Mouse (Mus musculus): ENCODE measurements around the gene Trpm8.

The Trpm8 gene

DNA sequence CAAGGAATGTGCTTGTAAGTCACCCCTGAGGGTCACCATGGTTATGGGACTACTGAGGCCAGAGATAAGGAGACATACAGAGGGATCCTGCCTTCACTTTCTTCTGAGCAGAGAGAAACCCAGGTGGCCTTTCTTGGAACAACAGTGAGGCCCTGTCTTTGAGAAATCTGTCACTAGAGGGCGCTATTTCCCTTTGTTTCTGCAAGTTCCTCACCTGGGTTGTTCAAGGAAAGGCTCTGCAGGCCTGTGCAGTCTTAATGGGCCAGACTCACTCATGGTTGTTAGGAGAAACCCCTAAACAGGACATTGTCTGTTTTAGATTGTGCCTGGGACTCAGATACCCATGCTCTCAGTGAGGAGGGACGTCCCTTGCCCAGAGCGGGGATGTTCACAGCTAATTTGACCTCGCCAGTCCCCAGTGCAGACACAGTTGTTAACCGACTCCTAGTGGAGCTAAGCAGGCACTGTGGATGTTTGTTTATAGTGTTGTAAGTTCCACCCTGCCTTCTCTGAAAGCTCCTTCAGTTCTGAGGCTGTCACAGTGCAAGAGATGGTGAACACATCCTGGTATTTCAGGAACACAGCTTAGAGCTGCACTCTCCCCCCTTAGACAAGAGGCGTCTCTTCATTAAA is 80.1 kb downstream of the Trpm8 start:
- peak; percentile 82 for DNase-seq (ENCODE audit: low spot score)

DNA sequence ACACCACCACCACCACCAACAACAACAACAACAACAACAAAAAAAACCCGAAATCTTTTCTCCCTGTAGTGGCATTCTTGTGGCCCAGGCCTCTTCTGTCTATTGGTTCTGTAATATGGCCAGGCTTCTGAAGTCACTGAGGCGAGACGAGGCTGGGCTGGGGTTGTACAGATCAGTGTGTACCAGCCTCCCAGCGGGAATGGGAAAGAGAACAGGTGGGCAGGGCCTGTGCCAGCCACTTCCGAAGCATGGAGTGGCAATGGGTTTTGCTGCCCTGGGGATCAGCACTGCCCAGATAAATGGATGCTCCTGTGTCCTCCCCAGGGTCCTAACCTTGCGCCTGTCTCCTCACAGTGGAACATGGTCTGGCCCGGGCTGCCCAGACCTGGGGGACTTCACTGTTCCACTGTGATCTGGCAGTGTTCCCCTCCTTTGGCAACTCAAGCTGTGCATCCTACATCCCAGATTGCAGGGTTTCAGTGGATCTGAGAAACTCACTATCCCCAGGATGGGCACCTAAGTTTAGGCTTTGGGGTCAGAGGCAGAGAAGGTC is 80.7 kb downstream of the Trpm8 start:
- DNase-seq (ENCODE audit: low spot score): no peak

DNA sequence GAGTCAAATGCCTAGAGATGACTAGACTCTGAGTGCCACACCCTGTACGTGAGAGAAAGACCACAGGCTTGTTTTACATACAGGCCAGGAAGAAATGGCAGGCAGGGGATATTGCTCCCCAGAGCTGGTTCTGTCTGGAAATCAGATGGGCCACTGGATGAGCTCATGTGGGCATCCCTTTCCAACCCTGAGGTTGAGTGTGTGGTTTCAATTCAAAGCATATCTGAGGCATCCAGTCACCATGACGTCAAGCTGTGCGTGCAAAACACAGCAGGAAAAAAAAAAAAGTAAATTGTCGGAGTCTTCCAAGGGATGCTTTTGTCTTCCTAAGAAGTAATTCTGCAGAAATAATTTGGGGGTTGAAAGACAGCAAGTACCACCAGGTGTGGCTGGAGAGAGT is 83.6 kb downstream of the Trpm8 start:
- DNase-seq (ENCODE audit: low spot score): no peak

DNA sequence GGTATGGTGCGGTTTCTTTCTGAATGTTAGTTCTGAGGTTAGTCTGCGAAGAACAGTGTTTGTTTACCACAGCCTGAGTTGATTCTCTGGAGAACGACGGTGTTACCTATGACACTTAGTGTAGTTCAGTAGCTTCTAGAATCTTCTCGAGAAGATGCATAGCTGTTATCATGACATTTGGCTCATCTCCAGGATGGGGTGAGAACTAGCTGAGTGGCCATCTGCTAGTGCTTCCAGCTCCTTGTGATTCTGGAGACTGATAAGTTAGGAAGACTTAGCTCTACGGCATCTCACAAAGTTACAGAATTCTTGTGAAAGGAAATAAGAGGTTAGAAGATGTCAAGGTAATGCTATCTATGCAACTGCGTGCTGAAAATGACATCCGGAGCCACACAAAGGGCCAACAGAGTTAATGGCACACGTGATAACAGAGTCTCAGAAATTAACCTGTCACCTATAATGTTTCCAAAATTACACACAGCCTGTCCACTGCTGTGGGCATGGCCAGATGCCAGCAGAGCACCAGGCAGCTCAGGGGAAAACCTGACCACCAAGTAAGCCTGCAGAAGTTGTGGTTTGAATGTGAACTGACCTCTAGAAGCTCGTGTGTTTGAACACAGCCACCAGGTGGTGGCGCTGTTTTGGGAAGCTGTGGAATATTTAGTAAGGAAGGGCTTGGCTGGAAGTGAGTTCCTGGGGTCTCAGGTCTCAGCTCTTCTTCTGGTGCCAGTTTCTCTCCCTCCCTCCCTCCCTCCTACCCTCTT is 89.6 kb downstream of the Trpm8 start:
- DNase-seq (ENCODE audit: low spot score): no peak

DNA sequence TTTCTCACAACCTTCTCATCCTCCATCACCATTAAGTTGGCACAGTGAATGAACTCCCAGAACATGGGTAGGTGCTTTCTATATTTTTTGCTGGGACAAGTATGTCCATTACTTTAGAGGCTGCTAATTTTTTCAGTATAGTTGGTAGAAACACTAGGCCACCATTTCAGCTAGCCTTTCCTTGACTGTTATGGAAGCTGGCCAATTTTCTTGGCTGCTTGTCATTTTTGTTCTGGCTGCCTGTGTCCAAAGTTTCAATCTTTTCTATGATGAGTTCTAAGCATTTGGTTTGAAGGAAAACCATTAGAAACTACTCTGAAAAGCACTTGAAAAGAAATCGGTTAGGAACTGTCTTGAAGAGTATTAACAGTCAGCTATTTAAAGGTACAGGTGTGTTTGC is 101.0 kb downstream of the Trpm8 start:
- no peak for DNase-seq (ENCODE audit: low spot score)

DNA sequence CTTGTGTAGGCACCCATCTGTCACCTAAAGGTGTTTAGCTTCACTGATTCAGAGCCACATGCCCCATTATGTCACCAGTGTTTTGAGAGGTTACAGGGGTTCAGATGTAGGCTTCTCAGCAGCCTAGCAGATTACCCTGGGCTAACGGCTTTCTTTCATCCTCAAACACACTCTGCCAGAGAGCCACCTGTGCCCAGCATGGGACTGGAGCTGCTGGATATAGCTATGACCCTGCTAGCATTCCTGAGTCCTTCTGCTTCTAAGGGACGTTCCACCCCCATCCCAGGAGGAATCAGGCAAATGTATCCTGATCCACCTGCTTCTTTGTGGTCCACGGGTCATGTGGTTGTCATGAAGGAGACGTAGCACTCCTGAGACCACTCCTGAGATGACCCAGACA is 114.2 kb downstream of the Trpm8 start:
- no peak for DNase-seq (ENCODE audit: low spot score)

DNA sequence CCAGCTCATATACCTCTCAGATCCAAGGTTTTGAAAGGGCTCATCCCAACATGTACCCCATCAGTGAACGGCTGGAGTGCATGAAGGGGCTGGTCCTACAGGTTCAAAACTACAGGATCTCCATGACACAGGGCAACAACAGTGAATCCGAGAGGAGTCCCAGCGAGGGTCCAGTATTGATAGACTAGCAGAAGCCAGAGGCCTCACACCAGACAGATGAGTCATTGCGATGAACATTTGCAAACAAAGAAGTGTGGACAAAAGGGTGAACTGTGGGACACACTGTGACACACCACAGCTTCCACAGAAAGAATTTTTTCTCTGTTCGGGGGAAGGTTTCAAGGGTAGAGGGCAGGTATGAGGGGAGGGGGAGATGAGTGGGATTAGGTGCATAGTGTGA is 115.9 kb downstream of the Trpm8 start:
- DNase-seq (ENCODE audit: low spot score): no peak

DNA sequence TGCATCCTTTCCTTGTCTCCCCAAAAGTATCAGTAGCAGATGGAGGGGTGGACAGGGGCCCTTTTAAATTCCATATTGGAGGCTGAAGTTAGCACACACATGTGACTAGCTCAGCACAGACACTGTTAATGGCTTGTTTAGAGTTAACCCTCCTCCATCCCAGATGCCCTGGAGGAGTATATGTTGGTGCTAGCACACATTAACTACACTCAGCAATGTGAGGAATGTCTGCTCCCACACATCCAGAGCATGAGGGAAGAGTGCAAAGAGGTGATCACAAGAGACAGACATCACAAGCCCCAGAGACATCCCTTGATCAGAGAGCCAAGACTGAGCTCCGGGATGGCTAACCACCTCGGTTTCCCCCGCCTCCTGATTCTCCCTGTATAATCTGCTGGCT is 125.9 kb downstream of the Trpm8 start:
- peak; percentile 50 for DNase-seq (ENCODE audit: low spot score)

DNA sequence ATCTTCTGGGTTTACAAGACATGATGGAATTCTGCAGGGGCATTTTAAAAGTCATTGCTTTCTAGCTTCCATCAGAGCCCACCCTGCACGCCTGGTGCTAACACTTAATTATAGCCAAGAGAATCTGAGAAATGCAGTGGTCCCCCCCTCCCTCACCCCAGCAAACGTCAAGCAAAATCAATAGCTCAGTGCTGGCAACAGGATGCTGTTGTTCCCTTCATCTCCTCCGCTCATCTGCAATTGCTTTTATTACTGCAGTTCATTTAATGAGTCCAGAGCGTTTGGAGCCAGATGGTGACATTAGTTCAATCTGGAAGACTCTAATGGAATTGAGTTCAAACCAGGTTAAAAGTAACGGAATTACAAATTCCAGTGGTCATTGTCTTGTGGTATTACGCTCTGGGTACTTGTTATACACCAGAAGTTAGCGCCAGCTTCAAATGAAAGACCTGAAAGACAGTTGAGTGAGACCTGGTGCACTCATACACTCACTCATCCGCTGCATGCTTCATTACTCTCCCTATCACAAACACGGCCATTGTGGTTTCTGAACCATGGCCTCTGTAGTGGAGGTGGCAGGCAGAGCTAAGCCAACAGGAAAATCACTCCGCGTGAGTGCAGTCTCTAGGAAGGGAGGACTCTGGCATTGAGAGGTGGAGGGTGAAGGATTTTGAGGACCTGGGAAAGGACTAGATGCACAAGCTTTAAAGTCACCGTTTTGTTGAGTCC is 128.8 kb downstream of the Trpm8 start:
- DNase-seq (ENCODE audit: low spot score): no peak

DNA sequence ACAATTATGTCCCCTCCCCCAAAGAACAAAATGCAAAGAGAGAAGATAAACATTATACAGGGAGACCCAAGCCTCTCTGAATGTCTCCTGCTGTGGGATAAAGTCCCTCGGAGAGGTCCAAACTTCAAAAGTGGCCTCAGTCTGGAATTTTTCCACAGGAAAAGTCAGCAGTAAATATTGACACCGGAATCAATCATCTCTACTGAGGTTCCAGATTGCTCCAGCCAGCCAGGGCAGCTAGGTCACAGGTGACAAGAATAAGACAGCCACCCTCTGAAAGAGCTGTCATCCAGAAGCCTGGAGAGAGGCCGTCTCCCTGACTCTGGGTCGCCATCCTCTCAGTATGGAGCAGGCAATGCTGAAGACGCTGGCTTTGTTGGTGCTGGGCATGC is 129.3 kb downstream of the Trpm8 start, which contains the start of gene Spp2:
TSS of gene Spp2 (plus strand) at position 155 of the 392 bp plus-strand sequence.
- DNase-seq (ENCODE audit: low spot score): peak; percentile 82

DNA sequence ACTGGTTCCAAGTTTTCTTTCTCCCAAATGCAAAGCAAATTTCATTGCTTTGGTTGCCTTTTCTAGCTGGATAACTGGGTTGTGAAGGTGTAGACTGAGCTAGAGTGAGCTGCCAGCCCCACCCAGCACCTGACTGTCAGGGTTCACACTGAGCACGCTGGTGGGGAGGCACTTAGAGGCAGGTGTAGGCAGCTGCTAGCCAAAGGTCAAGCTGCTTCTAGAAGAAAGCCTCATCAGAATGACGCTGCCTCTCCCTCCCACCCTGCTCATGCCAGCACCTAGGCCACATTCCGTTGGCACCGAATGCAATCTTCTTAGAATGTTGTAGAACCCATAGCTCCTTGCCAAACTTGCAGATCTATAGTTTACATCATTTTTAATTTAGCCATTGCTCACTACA is 130.9 kb downstream of the Trpm8 start:
- DNase-seq (ENCODE audit: low spot score): peak; percentile 78

DNA sequence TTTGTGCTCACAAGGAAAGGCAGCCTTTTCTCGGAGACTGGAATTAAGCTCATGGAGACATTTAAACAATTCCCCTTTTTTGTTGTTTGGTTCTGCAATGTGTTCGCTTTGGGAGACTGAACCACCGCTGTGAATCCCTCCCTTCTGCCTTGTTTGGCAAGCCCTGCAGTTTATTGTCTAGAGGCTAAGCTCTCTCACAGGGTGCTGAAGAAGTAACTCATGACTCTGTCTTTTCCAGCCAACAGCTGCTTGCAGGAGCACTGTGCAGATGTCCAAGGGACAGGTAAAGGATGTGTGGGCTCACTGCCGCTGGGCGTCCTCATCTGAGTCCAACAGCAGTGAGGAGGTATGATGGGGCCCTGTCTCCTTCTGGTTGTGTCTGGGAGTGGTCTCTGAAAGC is 134.6 kb downstream of the Trpm8 start:
- no peak for DNase-seq (ENCODE audit: low spot score)

DNA sequence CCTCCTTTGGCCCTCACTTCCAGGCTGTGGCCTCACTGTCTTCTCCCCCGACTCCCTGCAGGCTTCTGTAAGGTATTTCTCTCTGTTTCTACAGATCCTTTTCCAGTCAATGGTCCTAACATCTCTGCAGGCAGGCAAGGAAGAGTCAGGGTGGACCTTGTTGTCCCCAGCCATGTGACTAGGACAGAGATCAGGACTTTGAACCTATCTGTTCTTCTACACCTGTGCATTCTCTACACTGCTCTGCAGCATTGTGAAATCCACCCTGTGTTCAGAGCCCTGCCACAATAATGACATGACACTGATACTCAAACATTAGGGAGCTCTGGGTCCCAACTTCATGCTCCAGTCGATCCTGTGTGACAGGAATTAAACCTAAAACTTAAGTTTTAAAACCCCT is 141.5 kb downstream of the Trpm8 start:
- peak; percentile 80 for DNase-seq (ENCODE audit: low spot score)

DNA sequence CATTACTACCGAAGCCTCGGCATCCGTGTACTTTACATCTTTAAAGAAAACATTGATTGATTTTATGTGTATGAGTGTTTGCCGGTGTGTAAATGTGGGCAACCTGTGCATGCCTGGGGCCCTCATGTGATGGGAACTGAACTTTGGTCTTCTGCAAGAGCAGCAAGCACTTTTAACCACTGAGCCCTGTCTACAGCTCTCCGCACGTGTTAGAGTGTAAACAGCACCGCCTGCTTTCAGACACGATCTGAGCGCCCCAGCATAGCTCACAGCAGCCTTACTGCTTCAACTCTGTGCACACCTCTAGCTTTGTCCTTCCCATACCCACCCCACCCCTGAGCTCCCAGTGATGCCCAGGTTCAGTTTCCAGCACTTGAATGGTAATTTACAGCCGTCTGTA is 144.6 kb downstream of the Trpm8 start:
- peak; percentile 74 for DNase-seq (ENCODE audit: low spot score)

DNA sequence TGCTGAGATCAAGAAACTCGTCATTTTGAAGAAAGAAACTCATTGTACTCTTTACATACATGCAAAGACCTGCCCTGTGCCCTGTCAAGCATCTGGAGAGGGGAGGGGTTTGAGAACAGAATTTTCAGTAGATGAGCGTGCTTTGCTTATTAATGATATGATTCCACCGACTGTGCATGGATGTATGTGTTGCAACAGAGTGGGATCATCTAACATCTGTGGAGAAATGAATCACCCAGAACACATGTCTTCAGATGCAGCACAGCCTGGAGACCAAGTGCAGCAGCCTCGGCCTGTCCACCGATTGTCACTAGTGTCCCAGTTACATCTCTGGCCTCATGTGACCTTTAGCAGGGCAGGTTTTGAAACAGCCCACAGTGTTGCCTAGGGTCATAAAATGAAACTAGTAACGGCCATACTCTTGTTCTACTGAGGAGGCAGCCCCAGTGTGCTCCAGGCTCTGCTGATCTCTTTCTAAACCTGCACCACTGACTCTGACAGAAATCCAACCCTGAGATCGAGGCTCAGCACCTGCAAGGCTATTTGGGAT is 145.5 kb downstream of the Trpm8 start:
- DNase-seq (ENCODE audit: low spot score): no peak

DNA sequence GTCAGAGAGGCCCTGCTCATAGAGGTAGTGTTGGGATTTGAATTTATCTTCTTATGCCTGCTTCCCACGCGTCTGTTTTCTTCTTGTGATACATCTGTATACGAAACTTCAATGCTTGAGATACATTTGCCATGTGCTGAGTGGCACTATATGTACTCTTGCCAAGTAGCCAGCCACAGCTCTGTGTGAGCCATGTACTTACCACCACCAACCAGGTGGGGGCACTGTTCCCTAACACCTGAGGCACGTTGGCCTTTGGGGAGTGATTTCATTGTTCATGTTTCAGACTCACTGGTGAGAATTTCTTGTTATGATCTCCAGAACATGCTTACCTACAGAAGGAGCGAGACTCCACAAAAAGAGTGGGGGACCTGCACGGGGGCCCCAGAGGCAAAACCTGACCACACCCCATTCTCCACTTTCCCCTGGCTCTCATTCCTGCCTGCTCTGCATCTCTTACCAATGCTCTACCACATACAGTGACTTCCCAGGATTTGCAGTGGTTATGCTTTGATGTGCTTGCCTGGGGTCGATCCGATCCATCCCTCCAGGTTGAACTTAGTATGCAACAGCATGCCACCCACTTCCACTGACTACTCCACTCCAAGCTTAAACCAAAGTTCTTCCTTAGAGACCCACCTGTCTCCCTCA is 147.3 kb downstream of the Trpm8 start:
- DNase-seq (ENCODE audit: low spot score): peak; percentile 55

DNA sequence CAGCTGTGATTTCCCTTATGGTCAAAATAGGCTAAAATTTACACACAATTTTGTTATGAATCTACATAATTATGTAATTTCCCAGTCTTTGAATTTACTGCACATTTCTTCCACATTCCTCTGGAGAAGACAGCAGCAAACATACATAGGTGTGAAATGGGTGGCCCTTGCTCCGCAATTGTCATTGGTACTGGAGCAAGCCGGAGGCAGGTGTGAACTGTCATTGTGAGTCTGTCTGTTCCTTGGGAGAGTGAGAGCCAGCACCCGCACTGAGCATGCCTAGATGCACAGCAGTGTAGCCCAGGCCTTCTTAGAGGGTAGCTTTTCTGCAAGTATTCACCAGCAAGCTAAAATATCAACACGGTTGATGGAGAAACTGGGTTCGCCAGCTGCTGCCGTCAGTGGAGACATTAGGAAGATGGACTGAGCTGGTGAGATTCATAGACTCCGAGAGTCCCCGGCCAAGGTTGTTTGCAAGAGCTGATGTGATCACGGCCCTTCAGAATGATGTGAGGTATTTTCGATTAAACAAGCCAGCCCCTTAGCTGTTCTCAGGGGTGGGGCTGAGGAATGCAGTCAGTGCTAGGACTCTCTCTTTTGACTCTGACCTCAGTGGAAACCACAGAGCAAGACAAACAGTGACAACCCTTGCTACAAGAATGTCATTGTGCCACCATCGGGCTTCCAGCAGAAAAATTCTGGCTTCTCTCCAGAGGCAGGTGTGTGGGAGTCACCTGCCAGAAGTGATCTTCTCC is 150.7 kb downstream of the Trpm8 start:
- DNase-seq (ENCODE audit: low spot score): peak; percentile 51

DNA sequence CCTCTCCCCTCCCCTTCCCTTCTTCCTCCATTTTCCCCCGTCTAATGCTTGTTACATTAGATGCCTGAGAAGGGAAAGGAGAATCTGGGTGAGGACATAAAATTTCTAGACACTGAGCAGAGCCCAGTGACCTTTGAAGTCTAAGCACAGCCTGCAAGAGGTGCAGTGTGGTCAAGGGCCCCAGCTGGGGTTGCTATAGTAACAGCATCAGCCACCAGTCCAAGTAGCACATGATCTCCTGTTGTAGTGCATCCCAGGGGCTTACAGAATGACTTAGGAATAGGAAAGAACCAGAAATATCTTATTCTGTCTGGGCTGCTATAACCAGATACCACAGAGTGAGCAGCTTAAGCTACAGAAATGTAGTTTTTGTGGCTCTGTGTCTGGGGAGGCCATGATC is 152.0 kb downstream of the Trpm8 start:
- DNase-seq (ENCODE audit: low spot score): no peak

DNA sequence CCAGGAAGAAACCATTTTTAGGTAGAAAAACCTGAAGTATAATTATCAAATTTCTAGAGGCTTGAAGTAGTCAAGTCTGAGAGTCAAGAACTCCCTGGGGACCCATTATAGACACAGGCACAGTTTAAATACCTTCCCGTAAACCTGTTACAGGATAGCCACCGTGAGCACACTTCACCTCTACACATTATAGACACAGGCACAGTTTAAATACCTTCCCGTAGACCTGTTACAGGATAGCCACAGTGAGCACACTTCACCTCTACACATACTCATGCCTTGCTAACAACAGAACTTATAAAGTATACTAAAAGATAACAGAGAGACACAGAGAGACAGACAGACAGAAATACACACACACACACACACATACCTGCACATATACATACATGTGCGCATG is 153.8 kb downstream of the Trpm8 start:
- no peak for DNase-seq (ENCODE audit: low spot score)

DNA sequence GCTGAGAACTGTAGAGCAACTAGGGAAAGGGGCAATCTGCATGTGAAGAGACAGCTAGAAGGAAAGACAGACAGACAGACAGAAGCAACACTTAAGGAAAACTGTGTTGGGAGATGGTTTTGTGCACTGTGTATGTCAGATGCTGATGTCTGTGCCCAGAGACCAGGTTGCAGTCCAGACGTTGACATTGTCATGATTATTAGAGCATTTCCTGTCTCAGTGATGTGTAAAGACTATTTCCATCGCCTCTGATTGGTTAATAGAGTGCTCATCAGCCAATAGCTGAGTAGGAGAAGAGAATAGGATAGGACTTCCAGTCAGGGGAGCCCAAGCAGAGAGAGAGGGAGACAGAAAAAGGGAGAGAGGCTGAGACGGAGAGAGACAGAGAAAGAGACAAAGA is 155.1 kb downstream of the Trpm8 start:
- DNase-seq (ENCODE audit: low spot score): no peak

Data from yolk sac, embryonic 10.5 days (tissue).